Mouse (Mus musculus) liver, embryonic 12.5 days (tissue): ENCODE data around the gene Psg20. TPM values are rescaled to one million over a fixed set of nuclear protein-coding genes. Genes with fewer than 3 reads are reported as not detected.
"Not testable (repeated sequence)": the region's sequence is repeated elsewhere in the genome, so short reads cannot be mapped to it uniquely, and the experiment has no call there.

ENCODE experiments used
- ATAC-seq: fragments of 200-750 bp; cut with Nextera tagmentation; 2 replicates; pipeline ENCODE4 v1.8.0; 2017; ENCODE audit warnings: moderate number of reproducible peaks, mild to moderate bottlenecking, moderate library complexity
- H3K27ac ChIP-seq: fragments of 300-500 bp; sonication (generic); 2 replicates; pipeline ENCODE4 v1.5.1; 2016; ENCODE audit warnings: mild to moderate bottlenecking
- H3K27me3 ChIP-seq: fragments of 300-500 bp; sonication (generic); replicated peaks from 2 replicates; pipeline ENCODE4 v1.6.1; 2016; ENCODE audit warnings: mild to moderate bottlenecking, moderate library complexity
- H3K36me3 ChIP-seq: fragments of 300-500 bp; sonication (generic); 2 replicates; pipeline ENCODE4 v1.6.1; 2016; ENCODE audit warnings: mild to moderate bottlenecking, moderate library complexity
- H3K4me1 ChIP-seq: fragments of 300-500 bp; sonication (generic); 2 replicates; pipeline ENCODE4 v1.6.1; 2016
- H3K4me2 ChIP-seq: fragments of 300-500 bp; sonication (generic); 2 replicates; pipeline ENCODE4 v1.6.1; 2016; ENCODE audit warnings: mild to moderate bottlenecking, moderate library complexity
- H3K4me3 ChIP-seq: fragments of 300-500 bp; sonication (generic); 2 replicates; pipeline ENCODE4 v1.5.1; 2016; ENCODE audit warnings: mild to moderate bottlenecking, moderate library complexity
- H3K9ac ChIP-seq: fragments of 300-500 bp; sonication (generic); 2 replicates; pipeline ENCODE4 v1.6.1; 2016; ENCODE audit warnings: mild to moderate bottlenecking, moderate library complexity
- H3K9me3 ChIP-seq: fragments of 300-500 bp; sonication (generic); replicated peaks from 2 replicates; pipeline ENCODE4 v1.6.1; 2016; ENCODE audit warnings: mild to moderate bottlenecking, moderate library complexity
- WGBS: fragments of 180-500 bp; shearing (Covaris S2); methylation state at CpG from one replicate; pipeline ENCODE4 v1.1.7; 2016; ENCODE audit not compliant: insufficient replicate concordance; 5-methylcytosine and 5-hydroxymethylcytosine counted together
- polyA plus RNA-seq: library from polyadenylated mRNA; unstranded; fragments of >200 nt; fragmentation: Nextera tagmentation; extraction: Ambion mirVana; gene quantifications from 2 replicates; pipeline ENCODE4 v1.2.1, GENCODE M21; 2016

Psg20 gene
- not detected in 2 replicates for polyA plus RNA-seq

DNA sequence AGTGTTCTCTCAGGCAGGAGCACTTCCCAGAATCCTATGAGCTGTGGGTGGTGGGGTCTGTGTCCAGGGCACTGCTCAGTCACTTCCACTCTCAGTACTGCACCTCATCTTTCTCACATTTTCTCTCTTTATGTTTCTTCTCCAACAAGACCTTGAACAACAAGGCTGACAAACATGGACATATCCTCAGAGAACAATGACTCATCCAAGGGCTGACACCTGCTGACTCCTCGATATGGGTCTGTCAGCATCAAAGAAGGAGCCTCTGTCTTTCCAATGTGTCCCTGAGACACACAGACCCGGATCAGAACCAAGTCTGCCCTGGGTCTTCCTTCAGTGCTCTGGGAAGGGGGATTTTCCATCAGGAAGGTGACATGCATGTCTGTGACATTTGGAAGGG lies at the start of gene Psg20:
Gene Psg20 (minus strand): TSS at position 101 of the 400 bp plus-strand sequence.
- Histone ChIP-seq H3K4me2 (no peak within 1 kb of the TSS), H3K36me3 (no peaks in the 10 kb centered on the region), H3K4me1 (no peaks in the 10 kb centered on the region), H3K9ac (no peak within 1 kb of the TSS), H3K27me3 (no peaks in the 10 kb centered on the region), H3K4me3 (no peak within 1 kb of the TSS), H3K9me3 (no peaks in the 10 kb centered on the region), H3K27ac (no peak within 1 kb of the TSS)
- 37% methylated on average over 2 of the region's 2 CpGs for WGBS
- no peak for ATAC-seq

DNA sequence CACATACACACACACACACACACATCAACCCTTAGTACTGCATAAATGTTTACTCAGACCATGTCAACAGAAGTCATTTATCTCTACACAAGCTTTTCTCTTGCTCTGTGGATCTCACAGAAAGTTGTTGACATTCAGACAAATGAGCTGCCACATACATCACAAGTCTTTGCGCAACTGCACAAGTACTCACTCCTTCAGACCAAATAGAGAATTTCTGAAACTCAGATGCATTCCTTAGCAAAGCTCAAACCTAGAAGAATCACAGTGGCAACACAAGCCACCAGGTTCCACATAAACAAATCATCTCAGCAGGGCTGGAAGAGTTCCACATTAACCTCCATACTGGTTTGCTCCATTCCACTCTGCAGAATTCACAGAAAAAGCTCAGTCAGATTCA lies 48.5 kb upstream of the Psg20 start:
- 67% methylated on average over 1 of the region's 1 CpGs for WGBS
- Histone ChIP-seq H3K4me1 (no peaks in the 10 kb centered on the region), H3K4me2 (no peak overlapping the region), H3K9ac (no peak overlapping the region), H3K36me3 (no peaks in the 10 kb centered on the region), H3K4me3 (no peak overlapping the region), H3K27ac (no peak overlapping the region), H3K9me3 (no peaks in the 10 kb centered on the region), H3K27me3 (no peaks in the 10 kb centered on the region)
- ATAC-seq = no peak

DNA sequence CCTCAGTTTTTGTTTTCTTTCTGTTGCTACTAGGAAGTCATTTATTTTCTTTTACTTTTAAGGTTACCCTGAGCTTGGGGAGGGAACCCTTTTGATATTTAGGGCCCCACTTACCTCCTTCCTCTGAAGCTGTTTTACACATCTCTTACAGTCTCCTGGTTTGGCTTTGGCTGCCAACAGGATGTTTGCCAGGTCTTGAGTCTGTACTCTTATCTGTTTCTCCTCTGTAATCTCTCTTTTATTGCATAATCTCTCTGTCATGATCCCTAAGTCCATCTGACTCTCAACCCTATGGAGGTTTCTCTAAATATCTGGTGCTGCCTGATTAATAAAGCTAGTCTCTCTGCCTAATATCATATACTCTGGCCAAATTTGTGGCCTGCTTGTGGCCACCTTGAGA lies 47.1 kb upstream of the Psg20 start:
- Histone ChIP-seq H3K36me3 (no peaks in the 10 kb centered on the region), H3K4me3 (no peak overlapping the region), H3K4me1 (no peaks in the 10 kb centered on the region), H3K4me2 (no peak overlapping the region), H3K9ac (no peak overlapping the region), H3K27ac (no peak overlapping the region), H3K9me3 (no peaks in the 10 kb centered on the region), H3K27me3 (no peaks in the 10 kb centered on the region)
- ATAC-seq = no peak

DNA sequence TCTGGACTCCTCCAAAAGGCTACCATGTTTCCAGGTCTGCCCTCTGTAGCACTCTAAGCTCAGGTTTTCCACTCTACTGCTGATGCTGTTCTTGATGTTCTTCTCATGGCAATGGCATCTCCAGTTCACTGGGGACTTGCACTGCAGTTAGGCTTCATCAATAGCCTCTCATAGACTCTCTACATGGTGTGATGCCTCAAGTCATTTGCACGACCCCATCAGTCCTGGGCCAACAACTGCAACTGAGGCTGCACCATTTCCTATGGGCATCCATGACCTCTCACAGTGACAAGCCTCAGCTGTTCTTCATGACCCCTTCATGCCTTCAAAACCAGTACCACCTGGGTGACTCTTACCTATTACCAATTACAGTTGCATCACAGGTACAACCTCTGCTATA lies 42.4 kb upstream of the Psg20 start:
- H3K4me2 ChIP-seq = no peak overlapping the region
- WGBS = 65% methylated on average over 1 of the region's 1 CpGs

DNA sequence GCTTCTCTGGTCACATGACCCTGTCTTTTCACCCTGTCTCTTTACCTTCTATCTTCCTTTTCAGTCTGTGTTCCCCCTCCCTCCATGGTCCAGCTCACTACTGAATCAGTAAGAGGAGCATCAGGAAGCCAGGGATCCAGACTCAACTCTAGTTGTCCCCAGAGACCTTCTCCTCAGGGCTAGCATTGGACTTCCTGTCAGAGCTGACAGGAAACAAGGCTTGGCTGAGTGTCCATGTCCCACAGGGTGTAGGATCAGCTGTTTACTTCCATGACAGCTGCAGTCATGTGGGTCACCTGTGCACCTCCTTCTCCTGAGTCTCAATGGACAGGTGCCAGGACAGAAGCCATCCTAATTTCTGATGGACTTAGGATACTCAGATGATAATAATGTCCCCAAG lies 39.9 kb upstream of the Psg20 start:
- not testable (repeated sequence) for ATAC-seq, H3K27ac ChIP-seq, H3K9ac ChIP-seq, H3K4me1 ChIP-seq, H3K9me3 ChIP-seq, H3K36me3 ChIP-seq, H3K27me3 ChIP-seq, H3K4me3 ChIP-seq, H3K4me2 ChIP-seq

More for the DNA sequence above, 42.4 kb upstream of the Psg20 start:
- Histone ChIP-seq H3K9ac (no peak overlapping the region), H3K36me3 (no peaks in the 10 kb centered on the region), H3K9me3 (no peaks in the 10 kb centered on the region), H3K27ac (no peak overlapping the region), H3K4me3 (no peak overlapping the region), H3K27me3 (no peaks in the 10 kb centered on the region), H3K4me1 (no peaks in the 10 kb centered on the region)
- ATAC-seq = no peak

DNA sequence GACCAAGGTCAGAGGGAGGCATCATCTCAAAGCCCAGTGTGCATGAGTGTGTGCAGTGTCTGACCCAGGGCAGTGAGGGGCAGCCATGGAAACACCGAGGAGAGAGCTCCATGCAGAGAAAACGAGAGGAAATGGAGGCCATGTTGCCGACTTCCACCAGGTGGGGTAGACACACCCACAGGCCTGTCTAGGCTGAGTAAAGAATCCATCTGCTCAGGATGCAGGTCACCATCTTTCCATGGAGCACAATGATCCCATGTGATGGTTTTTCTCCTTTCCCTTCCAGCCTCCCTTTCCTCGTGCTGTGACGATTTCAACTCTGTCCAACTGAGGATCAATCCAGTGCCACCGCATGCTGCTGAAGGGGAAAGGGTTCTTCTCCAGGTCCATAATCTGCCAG lies 38.0 kb upstream of the Psg20 start:
- H3K4me3 ChIP-seq = no peak overlapping the region
- ATAC-seq = no peak
- WGBS = 64% methylated on average over 6 of the region's 6 CpGs
- H3K27me3 ChIP-seq = no peaks in the 10 kb centered on the region
- H3K9ac ChIP-seq = no peak overlapping the region
- no peaks in the 10 kb centered on the region for H3K36me3 ChIP-seq
- no peaks in the 10 kb centered on the region for H3K4me1 ChIP-seq
- no peaks in the 10 kb centered on the region for H3K9me3 ChIP-seq
- H3K4me2 ChIP-seq = no peak overlapping the region
- H3K27ac ChIP-seq = no peak overlapping the region

DNA sequence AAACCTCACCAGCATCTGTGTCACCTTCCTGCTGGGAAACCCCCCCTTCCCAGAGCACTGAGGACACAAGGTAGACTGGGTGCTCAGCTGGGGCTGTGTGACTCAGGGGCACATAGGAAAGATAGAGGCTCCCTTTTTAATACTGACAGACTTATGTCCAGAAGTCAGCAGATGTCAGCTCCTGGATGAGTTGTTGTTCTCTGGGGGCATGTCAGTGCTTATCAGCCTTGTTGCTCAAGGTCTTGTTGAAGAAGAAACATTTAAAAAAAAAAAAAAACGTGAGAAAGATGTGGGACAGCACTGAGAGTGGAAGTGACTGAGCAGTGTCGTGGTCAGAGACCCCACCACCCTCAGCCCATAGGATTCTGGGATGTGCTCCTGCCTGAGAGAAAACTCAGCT lies 31.8 kb upstream of the Psg20 start, which contains the start of gene Psg22:
Gene Psg22 (plus strand): TSS at position 301 of the 400 bp plus-strand sequence.
- Histone ChIP-seq H3K4me1 (no peaks in the 10 kb centered on the region), H3K27me3 (no peaks in the 10 kb centered on the region), H3K4me3 (no peak within 1 kb of the TSS), H3K27ac (no peak within 1 kb of the TSS), H3K4me2 (no peak within 1 kb of the TSS), H3K36me3 (no peaks in the 10 kb centered on the region), H3K9me3 (no peaks in the 10 kb centered on the region), H3K9ac (no peak within 1 kb of the TSS)
- whole genome bisulfite sequencing = 19% methylated on average over 2 of the region's 2 CpGs
- ATAC-seq = no peak

DNA sequence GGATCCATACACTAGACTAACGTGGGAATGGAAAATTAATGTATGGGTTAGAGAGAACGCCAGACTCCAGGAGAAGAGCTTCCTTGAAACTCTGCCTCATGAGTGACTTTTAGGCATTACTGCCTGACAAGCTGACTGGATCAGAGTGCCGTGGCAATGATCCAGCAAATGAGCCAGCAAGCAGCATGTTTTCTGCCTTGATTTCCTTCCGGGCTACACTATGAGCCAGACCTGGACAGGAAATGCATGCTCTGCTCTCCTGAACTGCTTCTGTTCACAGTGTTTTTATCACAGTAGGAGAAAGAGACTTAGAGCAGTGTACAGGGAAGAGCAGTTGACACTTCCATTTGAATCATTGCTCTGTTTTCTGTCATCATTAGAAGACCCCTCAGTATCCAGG lies 29.6 kb upstream of the Psg20 start:
- no peaks in the 10 kb centered on the region for H3K36me3 ChIP-seq
- H3K9me3 ChIP-seq = no peaks in the 10 kb centered on the region
- H3K27ac ChIP-seq = no peak overlapping the region
- H3K4me2 ChIP-seq = no peak overlapping the region
- H3K9ac ChIP-seq = no peak overlapping the region
- no peak for ATAC-seq
- WGBS = 55% methylated on average over 4 of the region's 4 CpGs
- no peak overlapping the region for H3K4me3 ChIP-seq
- no peaks in the 10 kb centered on the region for H3K4me1 ChIP-seq
- H3K27me3 ChIP-seq = no peaks in the 10 kb centered on the region

DNA sequence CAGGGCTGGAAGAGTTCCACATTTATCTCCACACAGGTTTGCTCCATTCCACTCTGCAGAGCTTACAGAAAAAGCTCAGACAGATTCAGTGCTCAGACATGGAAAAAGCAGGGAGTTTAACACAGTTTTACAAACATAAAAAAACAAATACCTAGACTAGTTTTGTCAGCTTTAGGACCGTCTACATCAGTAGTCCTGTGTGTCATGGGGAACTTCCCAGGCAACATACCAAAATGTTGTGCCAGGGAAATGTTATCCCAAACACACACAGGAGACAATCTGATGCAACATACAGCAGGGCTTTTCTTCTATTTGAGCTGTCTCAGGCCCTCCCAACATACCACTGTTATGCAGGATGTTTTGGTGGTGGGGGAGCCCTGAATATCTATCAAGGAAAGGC lies 24.9 kb upstream of the Psg20 start:
- no peak overlapping the region for H3K27ac ChIP-seq
- H3K4me3 ChIP-seq = no peak overlapping the region
- no peaks in the 10 kb centered on the region for H3K4me1 ChIP-seq
- H3K36me3 ChIP-seq = no peaks in the 10 kb centered on the region
- no peaks in the 10 kb centered on the region for H3K27me3 ChIP-seq
- H3K4me2 ChIP-seq = no peak overlapping the region
- H3K9ac ChIP-seq = no peak overlapping the region
- no peak for ATAC-seq
- WGBS = 46% methylated on average over 1 of the region's 1 CpGs
- H3K9me3 ChIP-seq = no peaks in the 10 kb centered on the region

DNA sequence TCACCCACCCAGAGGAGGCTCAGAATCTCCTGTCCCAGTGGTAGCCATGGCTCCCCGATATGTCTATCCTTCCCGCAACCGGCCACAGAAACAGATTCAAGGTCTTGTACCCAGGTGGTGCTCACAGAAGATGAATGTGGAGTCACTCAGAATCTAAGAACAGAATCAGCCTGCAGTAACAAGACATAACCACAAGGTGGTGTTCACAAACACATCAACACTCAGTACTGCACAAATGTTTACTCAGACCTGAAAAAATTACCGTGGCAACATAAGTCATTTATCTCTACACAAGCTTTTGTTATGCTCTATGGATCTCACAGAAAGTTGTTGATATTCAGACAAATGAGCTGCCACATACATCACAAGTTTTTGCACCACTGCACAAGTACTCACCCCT lies 24.3 kb upstream of the Psg20 start:
- not testable (repeated sequence) for ATAC-seq, H3K27me3 ChIP-seq, H3K4me3 ChIP-seq, H3K9ac ChIP-seq, H3K4me2 ChIP-seq, H3K9me3 ChIP-seq, H3K4me1 ChIP-seq, H3K27ac ChIP-seq, H3K36me3 ChIP-seq
- 70% methylated on average over 4 of the region's 4 CpGs for WGBS

DNA sequence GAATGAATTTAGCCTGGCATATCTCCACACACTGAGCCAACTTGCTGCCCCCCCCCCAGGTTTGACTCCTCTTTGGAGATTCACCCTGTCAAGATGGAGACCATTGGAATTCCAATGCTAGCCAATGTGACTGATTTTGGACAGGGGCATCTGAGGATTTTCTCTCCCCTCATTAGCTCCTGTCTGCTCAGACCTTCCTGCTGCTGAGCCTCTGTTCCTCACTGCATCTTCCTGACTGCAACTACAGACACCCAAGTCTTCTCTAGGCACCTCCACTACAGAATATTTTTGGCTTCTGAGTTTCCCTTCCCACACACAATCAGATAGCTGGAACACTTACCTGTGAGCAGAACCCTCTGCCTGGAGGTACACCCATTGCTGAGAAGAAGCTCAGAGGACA lies 399 bp downstream of the Psg20 start:
- Histone ChIP-seq H3K27me3 (no peaks in the 10 kb centered on the region), H3K9me3 (no peaks in the 10 kb centered on the region), H3K36me3 (no peaks in the 10 kb centered on the region), H3K27ac (no peak overlapping the region), H3K4me3 (no peak overlapping the region), H3K4me2 (no peak overlapping the region), H3K9ac (no peak overlapping the region), H3K4me1 (no peaks in the 10 kb centered on the region)
- ATAC-seq = no peak

DNA sequence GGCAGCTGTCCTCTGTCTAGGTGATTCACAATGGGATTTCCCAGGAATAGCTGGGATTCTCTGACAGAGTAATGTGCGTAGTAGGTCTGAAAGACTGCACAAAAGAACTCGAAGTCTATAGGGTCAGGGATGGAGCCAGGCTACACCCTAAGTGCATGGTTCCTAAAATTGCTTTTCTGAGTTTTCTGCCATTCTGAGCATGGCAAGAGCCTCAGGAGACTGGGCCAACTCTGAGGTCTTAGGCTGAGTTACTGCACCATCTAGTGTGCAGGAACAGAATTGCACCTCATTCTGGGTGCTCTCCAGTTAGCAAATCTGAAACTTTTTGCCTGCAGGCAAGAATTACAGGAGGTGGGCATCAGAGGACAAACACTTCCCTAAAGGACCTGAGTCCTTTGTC lies 6.2 kb downstream of the Psg20 start:
- H3K9me3 ChIP-seq = no peaks in the 10 kb centered on the region
- no peak for ATAC-seq
- no peak overlapping the region for H3K27ac ChIP-seq
- no peak overlapping the region for H3K4me2 ChIP-seq
- H3K36me3 ChIP-seq = no peaks in the 10 kb centered on the region
- H3K27me3 ChIP-seq = no peaks in the 10 kb centered on the region
- H3K9ac ChIP-seq = no peak overlapping the region
- H3K4me1 ChIP-seq = no peaks in the 10 kb centered on the region
- 30% methylated on average over 2 of the region's 2 CpGs for WGBS
- no peak overlapping the region for H3K4me3 ChIP-seq

DNA sequence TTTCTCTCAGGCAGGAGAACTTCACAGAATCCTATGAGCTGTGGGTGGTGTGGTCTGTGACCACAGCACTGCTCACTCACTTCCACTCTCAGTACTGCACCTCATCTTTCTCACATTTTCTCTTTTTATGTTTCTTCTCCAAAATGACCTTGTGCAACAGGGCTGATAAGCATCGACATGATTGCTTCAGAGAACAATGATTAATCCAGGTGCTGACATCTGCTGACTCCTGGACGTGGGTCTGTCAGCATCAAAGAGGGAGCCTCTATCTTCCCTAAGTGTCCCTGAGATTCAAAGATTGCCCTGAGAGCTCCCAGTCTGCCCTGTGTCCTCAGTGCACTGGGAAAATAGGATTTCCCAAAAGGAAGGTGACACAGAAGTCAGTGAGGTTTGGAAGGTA lies 29.4 kb downstream of the Psg20 start, which contains the start of gene Psg21:
Gene Psg21 (minus strand): TSS at position 101 of the 400 bp plus-strand sequence.
- H3K27ac ChIP-seq, H3K4me3 ChIP-seq, H3K9ac ChIP-seq, H3K4me2 ChIP-seq, H3K9me3 ChIP-seq, H3K36me3 ChIP-seq, H3K4me1 ChIP-seq, H3K27me3 ChIP-seq, ATAC-seq: not testable (repeated sequence)
- 37% methylated on average over 2 of the region's 2 CpGs for WGBS
